Mouse (Mus musculus) stomach, embryonic 16.5 days (tissue): ENCODE data around the gene Psmd4. TPM values are rescaled to one million over a fixed set of nuclear protein-coding genes. Genes with fewer than 3 reads are reported as not detected.

ENCODE experiments used
- ATAC-seq: fragments of 200-750 bp; cut with Nextera tagmentation; 2 replicates; pipeline ENCODE4 v1.8.0; 2017; ENCODE audit warnings: moderate number of reproducible peaks, moderate TSS enrichment; ENCODE audit not compliant: insufficient read depth, low FRiP score
- H3K27ac ChIP-seq: fragments of 300-500 bp; sonication (generic); 2 replicates; pipeline ENCODE4 v1.5.1; 2014; ENCODE audit warnings: low read length
- H3K27me3 ChIP-seq: fragments of 300-500 bp; sonication (generic); 2 replicates; pipeline ENCODE4 v1.6.1; 2014; ENCODE audit warnings: low read length, control low read depth, mixed read lengths; ENCODE audit not compliant: control insufficient read depth, insufficient read depth
- H3K36me3 ChIP-seq: fragments of 300-500 bp; sonication (generic); 2 replicates; pipeline ENCODE4 v1.6.1; 2014; ENCODE audit warnings: low read length; ENCODE audit not compliant: control insufficient read depth, insufficient read depth
- H3K4me1 ChIP-seq: fragments of 300-500 bp; sonication (generic); 2 replicates; pipeline ENCODE4 v1.6.1; 2014; ENCODE audit warnings: low read length, control low read depth, mixed read lengths; ENCODE audit not compliant: control insufficient read depth, insufficient read depth
- H3K4me2 ChIP-seq: fragments of 300-500 bp; sonication (generic); 2 replicates; pipeline ENCODE4 v1.6.1; 2014; ENCODE audit warnings: low read depth, low read length, mixed read lengths
- H3K4me3 ChIP-seq: fragments of 300-500 bp; sonication (generic); replicated peaks from 2 replicates; pipeline ENCODE4 v1.5.1; 2014; ENCODE audit warnings: mild to moderate bottlenecking, low read length
- H3K9ac ChIP-seq: fragments of 300-500 bp; sonication (generic); 2 replicates; pipeline ENCODE4 v1.6.1; 2014; ENCODE audit warnings: low read length
- H3K9me3 ChIP-seq: fragments of 300-500 bp; sonication (generic); replicated peaks from 2 replicates; pipeline ENCODE4 v1.6.1; 2016; ENCODE audit warnings: low read length, control low read depth; ENCODE audit not compliant: control insufficient read depth
- WGBS: fragments of 180-500 bp; shearing (Covaris S2); extraction: QIAGEN DNeasy Blood & Tissue Kit; methylation state at CpG from one replicate; pipeline ENCODE4 v1.1.7; 2014; 5-methylcytosine and 5-hydroxymethylcytosine counted together
- polyA plus RNA-seq: library from polyadenylated mRNA; unstranded; fragments of >200 nt; fragmentation: Nextera tagmentation; extraction: Ambion mirVana; gene quantifications from 2 replicates; pipeline ENCODE4 v1.2.1, GENCODE M21; 2015

The Psmd4 gene
- polyA plus RNA-seq, 1 experiment from 2014 or later = 218 TPM

GRCm38 (mm10) chr3:95015891-95016531 lies 26.4 kb downstream of the Psmd4 start:
- Histone ChIP-seq H3K4me2 (peak overlapping the region; percentile 58), H3K27ac (peak overlapping the region; percentile 99), H3K9me3 (no peaks in the 10 kb centered on the region), H3K27me3 (no peaks in the 10 kb centered on the region), H3K9ac (peak overlapping the region; percentile 84), H3K4me1 (peaks cover 23% of the 10 kb centered on the region; the same call in 1 of the 2 replicates), H3K4me3 (peak overlapping the region; percentile 81), H3K36me3 (0 out of 2 replicates have a peak, but pooled peaks cover 2% of the 10 kb centered on the region)
- ATAC-seq = peak; percentile 82
- under 1% methylated on average over 40 of the region's 40 CpGs for WGBS

DNA sequence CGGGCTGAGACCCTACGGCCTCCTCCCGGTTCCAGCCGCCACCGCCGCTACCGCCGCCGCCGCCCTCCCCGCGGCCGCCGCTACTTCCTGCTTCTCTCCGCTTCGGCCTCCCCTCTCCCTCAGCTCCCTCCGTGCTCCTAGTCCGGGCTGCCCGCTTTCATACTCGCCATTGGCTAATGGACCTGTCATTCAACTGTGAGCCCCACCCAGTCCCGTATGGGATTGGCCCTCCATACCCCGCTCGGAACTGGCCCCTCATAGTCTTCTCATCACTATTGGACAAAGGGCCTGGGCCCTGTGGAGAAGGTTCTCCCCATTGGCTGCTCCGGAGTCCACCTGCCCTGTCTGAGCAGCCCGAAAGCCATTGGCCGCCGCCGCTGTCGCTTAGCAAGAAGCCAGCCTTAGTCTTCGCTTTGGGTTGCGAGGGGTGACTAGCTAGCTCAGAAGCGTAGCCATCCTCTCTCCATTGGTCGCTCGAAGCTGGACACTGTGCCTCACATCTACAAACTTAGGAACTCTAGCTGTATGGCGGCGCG lies 27.0 kb downstream of the Psmd4 start, which contains the start of gene Zfp687:
Gene Zfp687 (minus strand): TSS at position 112 of the 536 bp plus-strand sequence.
- Histone ChIP-seq H3K27me3 (no peaks in the 10 kb centered on the region), H3K4me3 (peak within 1 kb of the TSS; percentile 81), H3K4me1 (peaks cover 23% of the 10 kb centered on the region; the same call in 1 of the 2 replicates), H3K9me3 (no peaks in the 10 kb centered on the region), H3K27ac (peak within 1 kb of the TSS; percentile 99), H3K36me3 (peaks cover 7% of the 10 kb centered on the region; the same call in 1 of the 2 replicates), H3K9ac (peak within 1 kb of the TSS; percentile 84), H3K4me2 (peak within 1 kb of the TSS; percentile 87)
- peak; percentile 98 for ATAC-seq
- WGBS = under 1% methylated on average over 34 of the region's 37 CpGs

DNA sequence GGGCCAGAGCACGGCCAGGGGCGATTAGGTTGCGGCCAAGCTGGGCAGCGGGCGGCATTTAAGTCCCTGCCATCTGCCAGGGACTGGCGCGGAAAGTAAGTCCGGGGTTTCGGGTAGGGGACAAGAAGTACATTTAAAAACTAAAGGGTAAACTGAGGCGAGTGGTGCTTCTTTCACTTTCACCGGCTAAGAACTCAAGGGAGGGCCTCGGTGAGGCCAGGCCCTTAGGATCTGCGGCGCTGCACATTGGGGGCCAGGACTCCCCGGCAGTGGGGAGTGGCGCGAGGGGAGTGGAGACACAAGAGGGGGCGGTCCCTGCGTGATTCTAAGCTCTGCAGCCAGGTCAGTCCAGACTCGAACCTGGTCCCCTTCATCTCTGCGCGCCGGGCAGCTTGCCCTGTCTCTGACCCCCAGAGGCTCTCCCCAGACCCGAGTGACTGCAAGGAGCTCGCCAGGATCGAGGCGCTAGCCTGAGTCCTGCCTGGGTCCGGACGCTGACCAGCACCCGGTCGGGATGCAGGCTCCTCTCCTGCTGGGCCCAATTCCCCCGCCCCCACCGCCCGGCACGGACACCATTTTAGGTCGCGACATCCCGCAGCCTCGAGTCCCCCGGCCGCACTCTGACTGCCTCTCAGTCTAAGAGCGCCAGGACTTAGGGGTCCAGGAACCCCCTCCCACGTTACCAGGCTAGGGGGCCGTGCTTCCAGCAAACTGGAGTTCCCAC lies 27.8 kb downstream of the Psmd4 start:
- Histone ChIP-seq H3K4me1 (peaks cover 23% of the 10 kb centered on the region; the same call in 1 of the 2 replicates), H3K27me3 (no peaks in the 10 kb centered on the region), H3K4me2 (peak overlapping the region; percentile 87), H3K36me3 (peaks cover 8% of the 10 kb centered on the region; the same call in 1 of the 2 replicates), H3K27ac (peak overlapping the region; percentile 70), H3K4me3 (peak overlapping the region; percentile 81), H3K9ac (peak overlapping the region; percentile 81), H3K9me3 (no peaks in the 10 kb centered on the region)
- under 1% methylated on average over 44 of the region's 44 CpGs for WGBS
- ATAC-seq = peak; percentile 0; the same call in 1 of the 2 replicates

GRCm38 (mm10) chr3:95013699-95014427 lies 28.6 kb downstream of the Psmd4 start:
- no peaks in the 10 kb centered on the region for H3K27me3 ChIP-seq
- 16% methylated on average over 13 of the region's 13 CpGs for WGBS
- peaks cover 23% of the 10 kb centered on the region; the same call in 1 of the 2 replicates for H3K4me1 ChIP-seq
- H3K27ac ChIP-seq = peak overlapping the region; percentile 70; the same call in 1 of the 2 replicates
- peak overlapping the region; percentile 87 for H3K4me2 ChIP-seq
- no peak for ATAC-seq
- peak overlapping the region; percentile 81 for H3K9ac ChIP-seq
- H3K9me3 ChIP-seq = no peaks in the 10 kb centered on the region
- H3K36me3 ChIP-seq = peaks cover 8% of the 10 kb centered on the region; the same call in 1 of the 2 replicates
- H3K4me3 ChIP-seq = peak overlapping the region; percentile 81

DNA sequence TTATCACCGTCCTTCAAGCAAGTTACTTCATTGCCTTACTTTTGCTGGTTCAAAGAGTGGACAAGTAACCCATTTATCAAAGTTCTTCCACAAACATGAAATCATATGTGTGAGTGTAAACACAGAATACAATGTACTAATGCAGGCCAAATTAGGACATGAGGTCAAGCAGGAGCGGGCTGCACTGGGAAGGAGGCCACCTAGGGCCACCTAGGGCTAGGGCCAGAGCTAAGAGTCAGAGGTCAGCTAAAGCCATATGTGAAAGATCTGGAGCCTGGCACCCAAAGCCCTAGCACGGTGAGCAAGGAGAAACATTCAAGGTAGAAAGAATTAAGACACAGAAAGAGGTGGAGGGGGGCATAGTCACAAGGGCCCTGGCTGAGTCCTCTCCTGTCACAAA lies 29.4 kb downstream of the Psmd4 start:
- no peak overlapping the region for H3K9ac ChIP-seq

DNA sequence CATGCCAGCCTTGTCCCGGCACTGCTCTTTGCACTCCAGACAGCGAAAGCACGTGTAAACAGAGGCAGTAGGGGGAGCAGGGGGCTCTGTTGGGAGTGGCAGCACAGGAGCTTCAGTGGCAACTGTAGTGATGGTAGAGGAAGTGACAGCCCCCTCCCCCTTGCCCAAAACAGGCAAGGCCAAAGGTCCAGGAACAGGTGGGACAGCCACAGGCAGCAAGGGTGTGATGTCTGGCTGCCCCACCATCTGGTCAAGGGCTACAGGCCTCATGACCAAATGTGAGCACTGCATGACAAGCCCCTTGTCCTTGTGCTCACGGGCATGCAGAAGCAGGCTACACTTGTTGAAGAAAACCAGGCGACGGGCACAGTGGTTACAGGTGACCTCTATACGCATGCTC lies 32.0 kb downstream of the Psmd4 start:
- H3K36me3 ChIP-seq = peaks cover 17% of the 10 kb centered on the region

More for the DNA sequence above, 29.4 kb downstream of the Psmd4 start:
- Histone ChIP-seq H3K4me3 (no peak overlapping the region), H3K4me1 (peaks cover 23% of the 10 kb centered on the region; the same call in 1 of the 2 replicates), H3K4me2 (no peak overlapping the region), H3K27ac (no peak overlapping the region), H3K9me3 (no peaks in the 10 kb centered on the region), H3K27me3 (no peaks in the 10 kb centered on the region), H3K36me3 (peaks cover 15% of the 10 kb centered on the region)
- WGBS = 66% methylated on average over 3 of the region's 3 CpGs
- no peak for ATAC-seq

GRCm38 (mm10) chr3:95007706-95008105 lies 34.7 kb downstream of the Psmd4 start:
- no peak overlapping the region for H3K27ac ChIP-seq
- H3K27me3 ChIP-seq = no peaks in the 10 kb centered on the region
- no peak overlapping the region for H3K4me2 ChIP-seq
- ATAC-seq = no peak
- 86% methylated on average over 9 of the region's 9 CpGs for WGBS
- no peak overlapping the region for H3K9ac ChIP-seq
- H3K4me3 ChIP-seq = no peak overlapping the region
- peaks cover 21% of the 10 kb centered on the region for H3K36me3 ChIP-seq
- H3K9me3 ChIP-seq = no peaks in the 10 kb centered on the region
- H3K4me1 ChIP-seq = peaks cover 5% of the 10 kb centered on the region; the same call in 1 of the 2 replicates

More for the DNA sequence above, 32.0 kb downstream of the Psmd4 start:
- Histone ChIP-seq H3K9ac (no peak overlapping the region), H3K9me3 (no peaks in the 10 kb centered on the region), H3K27ac (no peak overlapping the region), H3K4me3 (no peak overlapping the region), H3K4me1 (peaks cover 19% of the 10 kb centered on the region; the same call in 1 of the 2 replicates), H3K4me2 (no peak overlapping the region), H3K27me3 (no peaks in the 10 kb centered on the region)
- WGBS = 71% methylated on average over 7 of the region's 7 CpGs
- ATAC-seq = no peak

DNA sequence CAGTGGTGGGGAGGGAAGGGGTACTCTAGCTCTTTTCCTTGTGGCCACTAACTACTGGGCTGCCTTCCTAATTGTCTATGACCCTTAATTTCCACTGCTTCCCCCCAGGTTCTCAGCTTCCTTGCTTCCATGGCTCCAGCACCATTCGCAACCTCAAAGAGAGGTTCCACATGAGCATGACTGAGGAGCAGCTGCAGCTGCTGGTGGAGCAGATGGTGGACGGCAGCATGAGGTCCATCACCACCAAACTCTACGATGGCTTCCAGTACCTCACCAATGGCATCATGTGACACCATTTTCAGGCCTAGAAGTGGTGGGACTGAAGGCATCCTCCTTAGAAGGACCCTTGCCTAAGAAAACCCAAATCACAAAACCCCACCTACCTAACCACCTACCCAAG lies 36.8 kb downstream of the Psmd4 start:
- peaks cover 16% of the 10 kb centered on the region for H3K36me3 ChIP-seq
- H3K4me3 ChIP-seq = no peak overlapping the region
- ATAC-seq = no peak
- no peak overlapping the region for H3K27ac ChIP-seq
- WGBS = 87% methylated on average over 3 of the region's 3 CpGs
- H3K9ac ChIP-seq = no peak overlapping the region
- no peaks in the 10 kb centered on the region for H3K27me3 ChIP-seq
- H3K4me2 ChIP-seq = no peak overlapping the region
- peaks cover 5% of the 10 kb centered on the region; the same call in 1 of the 2 replicates for H3K4me1 ChIP-seq
- no peaks in the 10 kb centered on the region for H3K9me3 ChIP-seq
